Comparison of ENCODE assay signal across 24 mouse cellular contexts in genomic region chr1:161744209-161744608, GRCm38 (mm10). TPM values are rescaled to one million over a fixed set of nuclear protein-coding genes. Genes with fewer than 3 reads are reported as not detected.
"Had no signal": no experiment of that assay in that cellular context is flagged by ENCODE, and none has a peak within 500 bp of the region (broad histone marks: within the 10 kb centered on the region; RNA-seq: fewer than 3 reads in every experiment).

No protein-coding gene starts in this region.

- H3K4me2 ChIP-seq: lung, embryonic 14.5 days; midbrain, embryonic 12.5 days; neural tube, embryonic 13.5 days; neural tube, embryonic 15.5 days had no signal

- H3K9ac ChIP-seq: lung, embryonic 14.5 days; midbrain, embryonic 12.5 days; neural tube, embryonic 13.5 days; neural tube, embryonic 15.5 days had no signal

- H3K27ac ChIP-seq: macrophage; midbrain, embryonic 10.5 days; midbrain, embryonic 12.5 days; neural tube, embryonic 13.5 days; neural tube, embryonic 15.5 days had no signal

- H3K4me1 ChIP-seq: midbrain, embryonic 10.5 days; midbrain, embryonic 12.5 days; neural tube, embryonic 13.5 days; neural tube, embryonic 15.5 days had no signal

- H3K36me3 ChIP-seq: midbrain, embryonic 10.5 days; midbrain, embryonic 12.5 days; neural tube, embryonic 13.5 days; neural tube, embryonic 15.5 days had no signal

- H3K27me3 ChIP-seq: midbrain, embryonic 12.5 days; neural tube, embryonic 13.5 days; neural tube, embryonic 15.5 days had no signal

- H3K9me3 ChIP-seq: midbrain, embryonic 10.5 days; midbrain, embryonic 12.5 days; neural tube, embryonic 13.5 days; neural tube, embryonic 15.5 days had no signal

- DNase-seq: lung, adult 18-20 months; lung, embryonic 14.5 days; lung, postnatal 14 days; lung, postnatal 36 days; midbrain, embryonic 14.5 days; retina, postnatal 1 day; right cerebral cortex, adult 18-20 months; right cerebral cortex, postnatal 25 days; right cerebral cortex, postnatal 4 days; spleen, adult 18-20 months; thymus, adult 18-20 months; thymus, postnatal 14 days; thymus, postnatal 36 days had no signal

- H3K4me3 ChIP-seq: megakaryocyte, embryonic 14.5 days; midbrain, embryonic 10.5 days; midbrain, embryonic 12.5 days; myocyte; neural tube, embryonic 13.5 days; neural tube, embryonic 15.5 days had no signal

- ATAC-seq: midbrain, embryonic 16.5 days had no signal

RNA-seq across cellular contexts. Expression of gene Fasl, which starts 44.1 kb away (rescaled TPM):
- polyA plus RNA-seq: lung, embryonic 14.5 days; lung, embryonic 16.5 days; macrophage; midbrain, embryonic 10.5 days; midbrain, embryonic 12.5 days; midbrain, embryonic 14.5 days; myocyte; neural tube, embryonic 11.5 days; stomach, embryonic 14.5 days had no signal
